Mouse (Mus musculus) embryonic fibroblast, embryonic 13.5 days (primary cell): ENCODE measurements around the gene Magoh. TPM values are rescaled to one million over a fixed set of nuclear protein-coding genes. Genes with fewer than 3 reads are reported as not detected.
A peak's percentile ranks its signal among the peaks of the same experiment; 100 is the strongest.

Experiments
- H3K27ac ChIP-seq: 2 replicates; pipeline ENCODE4 v1.5.1; 2012; ENCODE audit warnings: low read length, control low read depth, inconsistent platforms; ENCODE audit not compliant: insufficient read depth
- H3K4me1 ChIP-seq: 2 replicates; pipeline ENCODE4 v1.6.1; 2011; ENCODE audit warnings: low read length; ENCODE audit not compliant: control insufficient read depth, insufficient read depth
- H3K4me3 ChIP-seq: 2 replicates; pipeline ENCODE4 v1.5.1; 2011; ENCODE audit warnings: mild to moderate bottlenecking, control low read depth, low read length; ENCODE audit not compliant: insufficient read depth
- CTCF ChIP-seq: IDR thresholded peaks from 2 replicates; pipeline ENCODE4 v1.5.1; 2011; ENCODE audit warnings: mild to moderate bottlenecking, control low read depth, low read length, moderate library complexity, borderline replicate concordance; ENCODE audit not compliant: insufficient read depth
- POLR2A ChIP-seq: IDR thresholded peaks from 2 replicates; pipeline ENCODE4 v1.6.1; 2011; ENCODE audit warnings: low read depth, mild to moderate bottlenecking, control low read depth, low read length, moderate library complexity
- polyA plus RNA-seq: library from polyadenylated mRNA; stranded (reverse); fragments of >200 nt; gene quantifications from 2 replicates; pipeline ENCODE4 v1.2.4, GENCODE M21; 2011; ENCODE audit warnings: low read depth; ENCODE audit not compliant: missing spikeins, insufficient read length

Gene Magoh
- polyA plus RNA-seq, 1 experiment: 121 TPM

DNA sequence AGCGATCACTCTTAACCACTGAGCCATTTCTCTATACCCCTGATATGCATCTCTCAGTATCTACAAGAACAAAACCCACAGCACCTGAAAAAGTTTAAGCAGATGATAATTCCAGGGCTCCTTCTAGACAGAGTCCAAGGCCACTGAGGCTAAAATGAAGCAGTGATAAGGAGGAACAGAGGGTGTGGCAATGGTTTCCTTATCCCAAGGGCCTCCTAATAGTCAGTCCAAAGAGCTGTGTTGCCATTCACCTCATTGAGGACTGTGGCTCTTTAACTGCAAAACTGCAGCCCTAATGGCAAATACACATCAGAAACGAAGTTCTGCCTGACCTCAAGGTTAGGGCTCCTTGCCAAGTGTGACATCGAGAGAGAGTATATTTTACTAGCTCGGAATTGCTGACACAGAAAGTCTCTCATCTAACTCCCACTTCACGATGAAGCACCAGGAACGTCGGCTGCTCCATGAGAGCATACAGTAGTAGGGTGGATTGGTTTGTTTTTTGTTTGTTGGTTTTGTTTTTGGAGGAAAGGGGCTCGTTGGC lies 41.7 kb downstream of the Magoh start:
- Histone ChIP-seq H3K4me3 (no peak overlapping the region), H3K27ac (no peak overlapping the region), H3K4me1 (no peaks in the 10 kb centered on the region)
- TF ChIP-seq CTCF (no peak), POLR2A (no peak)

DNA sequence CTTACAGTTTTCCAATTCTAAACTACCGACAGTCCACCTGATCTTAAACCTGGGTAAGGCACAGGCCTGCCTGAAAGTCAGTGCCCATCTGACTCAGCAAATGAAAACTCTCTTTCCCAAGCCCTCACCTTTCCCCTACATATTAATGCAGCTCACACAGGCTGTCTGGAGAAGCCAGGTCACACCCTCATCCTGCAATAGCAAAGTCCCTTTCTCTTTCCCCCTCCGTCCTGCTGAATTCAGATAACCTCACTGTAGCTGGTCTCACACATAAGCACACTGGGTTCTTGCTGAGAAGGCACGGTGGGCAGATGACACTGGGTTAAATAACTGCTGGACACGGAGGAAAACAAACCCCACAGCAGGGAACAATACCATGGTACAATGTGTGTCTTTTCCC lies 42.4 kb downstream of the Magoh start:
- H3K4me3 ChIP-seq: no peak overlapping the region
- no peak for TF ChIP-seq POLR2A
- no peak for TF ChIP-seq CTCF
- H3K4me1 ChIP-seq: no peaks in the 10 kb centered on the region
- no peak overlapping the region for H3K27ac ChIP-seq

DNA sequence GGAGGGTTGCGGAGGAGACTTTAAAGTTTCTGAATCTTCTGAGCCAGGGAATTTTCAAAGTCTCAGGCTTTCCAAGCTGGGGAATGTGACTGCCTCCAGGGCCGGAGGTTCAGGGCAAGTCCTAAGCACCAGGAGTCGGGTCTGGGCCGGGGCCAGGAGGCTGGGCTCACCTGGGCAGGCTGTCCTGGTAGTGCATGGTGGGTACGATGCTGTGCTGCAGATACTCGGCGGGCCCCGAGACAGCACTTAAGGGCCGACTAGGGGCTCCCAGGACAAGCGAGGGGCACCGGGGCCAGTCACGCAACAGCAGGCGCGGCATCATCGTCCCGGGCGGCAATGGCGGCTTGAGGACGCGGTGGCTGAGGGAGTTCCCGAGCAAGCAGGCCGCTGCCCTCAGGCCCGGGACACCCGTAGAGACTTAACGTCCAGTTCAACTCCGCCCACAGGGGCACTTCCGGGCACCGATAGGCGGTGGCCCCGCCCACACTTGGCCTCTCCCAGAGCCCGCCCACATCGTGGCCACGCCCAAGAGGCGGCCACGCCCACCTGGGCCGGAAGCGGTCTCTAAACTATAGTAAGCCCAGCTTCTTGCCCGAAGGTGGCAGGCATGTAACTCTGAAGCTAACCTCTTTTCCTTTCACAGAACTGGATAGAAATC lies 43.7 kb downstream of the Magoh start, which contains the start of gene Cpt2:
Gene Cpt2, minus strand, starts transcription at position 466 of the 658 bp plus-strand sequence.
- H3K4me3 ChIP-seq: peak within 1 kb of the TSS; percentile 82
- no peaks in the 10 kb centered on the region for H3K4me1 ChIP-seq
- no peak for TF ChIP-seq CTCF
- TF ChIP-seq POLR2A: peak; percentile 98
- H3K27ac ChIP-seq: peak within 1 kb of the TSS; percentile 67

DNA sequence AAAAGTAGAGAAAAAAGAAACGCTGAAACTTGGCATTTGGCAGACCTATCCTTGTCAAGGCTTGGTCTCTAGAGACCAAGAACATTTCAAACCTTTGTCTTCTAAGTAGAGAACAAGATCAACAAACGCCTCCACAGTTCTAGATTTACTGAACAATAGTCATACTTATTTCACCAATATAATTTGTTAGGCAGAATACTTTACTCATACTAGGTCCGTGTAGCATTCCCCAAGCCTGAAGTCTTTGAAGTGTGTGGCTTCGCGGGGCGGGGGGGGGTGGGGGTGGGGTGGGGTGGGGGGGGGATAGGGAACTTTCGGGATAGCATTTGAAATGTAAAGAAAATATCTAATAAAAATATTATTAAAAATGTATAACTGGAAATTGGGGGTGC lies 44.2 kb downstream of the Magoh start:
- no peak overlapping the region for H3K4me3 ChIP-seq
- TF ChIP-seq CTCF: no peak
- TF ChIP-seq POLR2A: no peak
- no peak overlapping the region for H3K27ac ChIP-seq
- no peaks in the 10 kb centered on the region for H3K4me1 ChIP-seq

DNA sequence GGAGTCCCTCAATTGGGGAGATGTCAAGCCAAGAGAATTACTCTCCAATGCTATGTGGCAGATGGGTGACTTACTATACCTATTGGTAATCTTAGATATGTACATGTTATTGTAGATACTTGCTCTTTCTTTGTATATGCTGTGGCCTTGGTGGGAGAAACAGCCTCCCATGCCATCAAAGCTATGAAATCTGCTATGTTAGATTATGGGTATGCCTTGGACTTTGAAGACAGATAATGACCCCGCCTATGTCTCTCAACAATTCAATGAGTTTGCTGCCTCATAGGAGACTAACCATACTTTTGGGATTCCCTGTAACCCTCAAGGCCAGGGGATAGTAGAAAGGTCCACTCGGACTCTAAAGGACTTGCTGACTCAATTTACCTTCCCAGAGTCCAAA lies 48.7 kb downstream of the Magoh start:
- Histone ChIP-seq H3K27ac (no peak overlapping the region), H3K4me1 (no peaks in the 10 kb centered on the region), H3K4me3 (no peak overlapping the region)
- TF ChIP-seq POLR2A (no peak), CTCF (no peak)

DNA sequence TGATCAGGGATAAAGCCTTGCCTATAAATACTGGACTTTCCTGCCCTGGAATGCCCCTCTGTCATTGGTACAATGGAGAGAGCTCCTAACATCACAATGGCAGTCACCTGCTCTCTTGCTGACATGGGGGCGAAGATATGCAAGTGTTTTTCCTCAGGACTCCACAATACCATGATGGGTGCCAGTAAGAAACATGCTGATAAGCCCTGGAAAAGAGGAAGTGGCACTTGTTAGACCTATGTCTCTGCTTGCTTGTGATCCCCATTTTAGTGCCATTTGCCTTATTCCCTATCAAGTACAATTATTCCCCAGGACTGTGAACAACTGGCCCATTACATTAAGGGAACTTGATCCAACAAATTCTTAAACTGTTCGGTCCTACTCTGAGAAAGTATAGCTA lies 49.2 kb downstream of the Magoh start:
- Histone ChIP-seq H3K27ac (no peak overlapping the region), H3K4me1 (no peaks in the 10 kb centered on the region), H3K4me3 (no peak overlapping the region)
- no peak for TF ChIP-seq CTCF
- TF ChIP-seq POLR2A: no peak

DNA sequence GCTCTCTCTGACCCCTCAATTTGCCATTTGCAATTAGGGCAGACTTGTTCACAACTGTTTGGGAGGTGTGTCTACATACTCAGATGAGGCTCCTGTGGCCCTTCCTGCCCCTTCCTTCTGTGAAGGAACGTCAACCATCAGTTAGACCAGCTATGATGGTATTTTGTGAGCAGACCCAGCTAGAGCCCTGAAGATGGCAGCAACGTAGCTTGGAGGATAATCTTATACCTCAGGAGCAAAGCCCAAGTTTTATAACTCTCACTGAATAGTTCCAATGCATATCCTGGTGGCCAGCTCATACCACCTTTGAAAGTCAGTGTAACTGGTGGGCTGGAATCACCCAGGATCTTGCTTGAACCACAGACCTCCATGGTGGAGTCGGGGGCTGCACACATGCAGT lies 51.9 kb downstream of the Magoh start:
- TF ChIP-seq POLR2A: no peak
- TF ChIP-seq CTCF: no peak
- no peak overlapping the region for H3K27ac ChIP-seq
- no peaks in the 10 kb centered on the region for H3K4me1 ChIP-seq
- no peak overlapping the region for H3K4me3 ChIP-seq

DNA sequence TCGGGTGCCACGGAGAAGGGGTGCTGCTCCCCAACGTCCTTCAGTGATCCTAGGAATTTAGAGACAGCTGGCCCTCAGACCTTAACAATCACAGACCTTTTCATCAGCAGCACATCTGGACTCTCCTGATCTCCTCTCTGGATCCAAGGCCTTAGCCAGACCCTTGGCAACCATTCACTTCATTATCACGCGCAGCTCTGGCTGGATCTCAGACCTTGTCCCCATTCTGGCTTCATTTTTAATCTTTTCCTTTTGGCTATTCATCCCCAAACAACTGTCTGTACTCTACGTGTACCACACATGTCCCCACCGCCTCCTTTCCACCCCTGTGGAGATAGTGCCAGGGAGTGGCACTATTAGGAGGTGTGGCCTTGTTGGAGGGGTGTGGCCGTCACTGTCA lies 53.7 kb downstream of the Magoh start:
- TF ChIP-seq POLR2A (no peak), CTCF (no peak)
- Histone ChIP-seq H3K27ac (no peak overlapping the region), H3K4me1 (no peaks in the 10 kb centered on the region), H3K4me3 (no peak overlapping the region)

DNA sequence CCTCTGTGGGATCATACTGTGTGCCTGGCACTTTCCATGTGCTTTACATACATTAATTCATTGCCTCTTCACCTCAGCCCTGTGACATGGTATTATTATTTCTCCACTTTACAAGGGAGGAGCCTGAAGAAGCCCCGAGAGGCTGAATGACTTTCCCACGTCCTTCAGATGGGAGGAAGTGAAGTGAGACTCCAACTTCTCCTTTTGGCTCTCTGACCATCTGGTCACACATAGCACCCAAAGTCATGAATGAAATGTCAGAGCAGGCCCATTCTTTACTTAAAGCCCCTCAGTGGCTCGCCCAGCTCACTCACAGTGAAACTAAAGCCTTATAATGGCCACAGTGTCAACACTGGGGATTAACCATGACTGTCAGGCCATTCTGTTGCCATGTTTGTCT lies 55.7 kb downstream of the Magoh start:
- no peak overlapping the region for H3K27ac ChIP-seq
- no peak overlapping the region for H3K4me3 ChIP-seq
- no peaks in the 10 kb centered on the region for H3K4me1 ChIP-seq
- TF ChIP-seq CTCF (no peak), POLR2A (no peak)

Other genes starting within 250 kb of the Magoh start
- gene Dmrtb1, start 195.5 kb upstream of the Magoh start, polyA plus RNA-seq: not detected in 2 replicates
- 8.5 and 11.3 TPM in 2 replicates for gene Lrp8, start 77.5 kb upstream of the Magoh start, polyA plus RNA-seq
- 58.2 and 67.6 TPM in 2 replicates for gene 0610037L13Rik, start 10.1 kb downstream of the Magoh start, polyA plus RNA-seq
- 37.1 and 51.8 TPM in 2 replicates for gene Cpt2, start 43.9 kb downstream of the Magoh start, polyA plus RNA-seq
- gene Slc1a7, start 88.6 kb downstream of the Magoh start, polyA plus RNA-seq: not detected in 2 replicates
- gene Podn, start 216.7 kb downstream of the Magoh start, polyA plus RNA-seq: 58.8 and 134 TPM in 2 replicates